Mouse (Mus musculus) testis, postnatal 14 days (tissue): ENCODE results near the gene Tmprss6.

Experiments
- DNase-seq: peaks from one replicate; pipeline ENCODE4 v3.0.0; 2021; ENCODE audit warnings: low spot score

Gene Tmprss6

DNA sequence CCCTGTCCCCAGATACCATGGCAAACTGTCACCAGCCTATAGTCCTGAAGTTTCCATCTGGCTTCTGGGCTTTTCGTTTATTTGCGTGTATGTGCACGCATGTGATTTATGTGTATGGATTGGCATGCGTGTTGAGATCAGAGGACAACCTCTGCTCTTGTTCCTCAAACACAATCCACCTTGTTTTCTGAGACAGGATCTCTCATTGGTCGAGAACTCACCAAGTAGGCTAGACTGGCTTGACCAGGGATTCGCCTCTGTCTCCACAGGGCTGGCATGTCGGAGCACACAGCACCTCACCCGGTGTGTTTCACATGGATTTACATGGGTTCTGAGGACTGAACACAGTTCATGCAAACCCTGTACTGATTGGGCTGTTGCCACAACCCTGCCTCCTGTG is 54.3 kb downstream of the Tmprss6 start:
- no peak for DNase-seq

DNA sequence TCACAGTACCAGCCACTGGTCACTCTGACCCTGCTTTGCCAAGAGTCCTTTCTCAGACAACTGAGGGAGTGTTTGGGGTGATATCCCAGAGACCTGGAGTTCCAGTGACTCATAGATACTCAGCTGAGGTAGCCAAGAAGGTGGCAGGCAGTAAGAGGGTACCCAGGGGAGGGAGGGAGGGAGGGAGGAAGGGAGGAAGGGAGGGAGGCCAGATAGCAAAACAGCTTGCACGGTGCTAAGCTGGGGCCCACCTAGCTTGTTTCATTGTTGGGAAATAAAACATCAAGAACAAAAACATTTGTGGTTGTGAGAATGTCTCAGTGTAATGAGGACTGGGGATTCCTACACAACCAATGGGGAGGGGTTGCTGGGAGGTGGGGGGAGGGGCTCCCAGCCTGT is 54.7 kb downstream of the Tmprss6 start:
- DNase-seq: no peak

DNA sequence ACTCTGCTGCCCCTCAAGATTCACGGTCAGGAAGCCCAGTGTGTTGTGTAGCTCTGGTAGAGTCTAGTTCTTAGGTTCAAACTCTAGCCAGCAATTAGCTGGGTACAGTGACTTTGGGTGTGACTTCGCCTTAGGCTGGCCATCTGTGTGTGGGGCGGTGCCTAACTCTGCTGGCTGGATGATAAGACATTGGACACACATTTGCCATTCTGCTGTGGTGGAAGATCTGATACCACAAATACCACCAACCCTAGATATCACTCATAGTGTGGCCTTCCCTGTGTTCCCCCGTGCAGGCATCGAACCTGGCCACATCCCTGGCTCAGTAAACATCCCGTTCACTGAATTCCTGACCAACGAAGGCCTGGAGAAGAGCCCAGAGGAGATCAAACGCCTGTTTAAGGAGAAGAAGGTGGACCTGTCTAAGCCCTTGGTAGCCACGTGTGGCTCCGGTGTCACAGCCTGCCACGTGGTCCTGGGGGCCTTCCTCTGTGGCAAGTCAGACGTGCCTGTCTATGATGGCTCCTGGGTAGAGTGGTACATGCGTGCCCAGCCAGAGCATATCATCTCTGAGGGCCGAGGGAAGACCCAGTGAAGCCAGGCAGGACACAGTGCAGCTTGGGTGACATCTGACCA is 55.2 kb downstream of the Tmprss6 start:
- DNase-seq: no peak

- no peak for DNase-seq
These were observed 58.8 kb downstream of the Tmprss6 start for GRCm38 (mm10) chr15:78409570-78410052.

GRCm38 (mm10) chr15:78406293-78406934 is 62.0 kb downstream of the Tmprss6 start, which contains the start of gene Mpst:
TSS of gene Mpst (plus strand) at chr15:78406416.
- peak; percentile 82 for DNase-seq

DNA sequence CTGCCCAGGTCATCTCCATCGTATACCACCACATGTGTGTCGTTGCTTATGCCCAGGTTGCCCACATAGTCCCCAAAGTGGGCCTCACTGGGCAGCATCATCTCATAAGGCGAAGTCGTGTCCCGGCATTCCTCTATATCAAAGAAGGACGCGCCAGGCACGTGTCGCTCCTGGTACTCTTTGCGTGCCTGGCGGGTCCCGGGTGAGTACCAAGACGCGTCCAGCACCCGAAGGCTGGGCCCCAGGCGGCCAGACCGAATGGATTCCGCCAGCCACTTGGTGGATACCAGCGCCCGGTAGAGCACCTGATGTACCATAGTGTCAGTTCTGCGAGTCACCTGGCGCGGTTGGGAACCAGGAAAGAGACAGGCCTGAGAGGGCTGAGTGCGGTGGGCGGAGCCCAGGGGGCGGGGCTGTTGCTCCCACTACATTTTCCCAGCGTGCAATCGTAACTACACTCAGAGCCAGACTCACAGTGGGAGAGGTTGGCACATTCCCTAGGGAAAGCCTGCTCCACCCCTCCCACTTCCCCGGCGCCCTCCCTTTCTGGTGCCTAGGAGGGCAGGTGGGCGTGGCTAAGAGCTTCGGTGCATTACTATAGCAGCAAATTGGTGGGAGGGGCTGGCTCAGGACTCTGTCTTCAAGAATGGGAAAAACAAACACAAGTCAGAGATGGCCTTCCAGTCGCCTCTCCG is 62.8 kb downstream of the Tmprss6 start, which contains the start of gene Tst:
Gene Tst, minus strand, starts transcription at position 391 of the 695 bp plus-strand sequence.
- peak; percentile 91 for DNase-seq

- DNase-seq: no peak
These were observed 63.3 kb downstream of the Tmprss6 start for GRCm38 (mm10) chr15:78405098-78405497.

DNA sequence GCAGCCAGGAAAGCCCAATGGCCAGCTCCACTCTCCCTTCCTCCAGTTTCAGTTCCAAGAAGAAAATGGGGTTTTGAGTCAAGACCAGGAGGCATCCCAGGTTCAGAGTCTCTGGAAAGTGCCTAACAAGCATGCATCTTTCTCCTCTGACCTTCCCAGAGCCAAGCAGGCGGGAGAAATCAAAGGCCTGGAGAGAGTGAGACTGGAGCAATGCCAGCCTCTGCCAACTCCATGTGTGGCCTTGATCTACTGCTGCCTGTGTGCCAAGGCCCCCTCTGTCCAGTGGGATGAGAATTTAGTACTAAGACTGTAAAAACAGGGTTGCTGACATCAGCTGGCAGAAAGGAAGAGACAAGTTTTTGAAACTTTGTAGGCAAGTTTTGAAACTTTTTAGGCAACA is 64.5 kb downstream of the Tmprss6 start:
- peak; percentile 82 for DNase-seq

DNA sequence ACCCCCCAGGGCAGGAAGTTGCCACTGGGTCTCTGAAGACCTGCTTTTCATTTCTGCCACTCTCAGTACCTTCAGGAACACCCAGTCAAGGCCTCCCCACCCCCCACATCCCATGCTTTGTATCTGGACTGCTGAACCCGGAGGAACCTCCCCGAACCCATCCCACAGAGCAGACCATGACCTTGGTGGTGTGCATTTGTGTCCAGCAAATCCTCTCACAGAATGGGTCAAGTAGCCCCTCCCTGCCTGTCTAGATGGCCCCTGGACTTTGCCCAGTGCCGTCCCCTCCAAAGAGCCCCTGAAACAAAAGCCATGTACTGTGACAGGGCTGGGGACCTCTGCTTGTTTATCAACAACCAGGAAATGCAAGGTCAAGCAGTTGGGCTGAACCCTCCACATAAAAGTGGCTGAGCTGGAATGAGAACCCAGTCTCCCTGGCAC is 65.1 kb downstream of the Tmprss6 start:
- peak; percentile 81 for DNase-seq

GRCm38 (mm10) chr15:78402423-78402822 is 66.0 kb downstream of the Tmprss6 start:
- DNase-seq: peak; percentile 67

DNA sequence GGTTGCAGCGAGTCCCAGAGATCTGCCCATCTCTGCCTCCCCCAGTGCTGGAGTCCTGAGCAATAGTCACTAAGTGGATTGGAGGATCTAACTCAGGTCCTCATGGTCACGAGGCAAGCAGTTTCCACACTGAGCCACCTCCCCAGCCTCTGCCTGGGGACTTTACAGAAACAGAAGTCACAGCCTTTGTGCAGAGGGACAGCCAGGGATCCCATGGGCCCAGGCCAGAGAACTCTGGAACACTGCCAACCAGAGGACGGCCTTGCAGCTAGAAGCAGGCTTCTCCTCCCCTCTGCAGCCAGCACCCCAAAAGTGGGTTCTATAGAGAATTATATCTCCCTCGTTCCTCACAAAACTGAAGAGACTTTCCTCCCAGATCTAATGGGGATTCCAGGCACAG is 66.5 kb downstream of the Tmprss6 start:
- DNase-seq: peak; percentile 68

DNA sequence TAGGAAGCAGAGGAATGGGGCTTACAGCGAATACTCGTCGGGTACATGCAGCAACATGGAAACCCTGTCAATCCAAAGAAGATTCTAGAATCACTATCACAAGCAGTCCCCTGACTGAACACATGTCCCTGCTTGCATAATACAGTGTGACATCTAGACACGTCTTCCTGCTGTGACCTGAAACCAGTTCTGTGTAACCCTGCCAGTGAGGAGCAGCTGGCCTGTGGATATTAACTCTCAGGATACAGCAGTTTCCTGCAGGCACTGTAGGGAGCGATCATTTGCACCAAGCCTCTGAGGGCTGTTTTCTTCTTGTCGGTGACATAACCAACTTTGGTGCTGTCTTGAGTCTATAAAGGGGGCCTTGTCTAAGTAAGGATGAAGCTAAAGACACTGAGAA is 67.1 kb downstream of the Tmprss6 start:
- DNase-seq: no peak

GRCm38 (mm10) chr15:78395478-78395962 is 72.9 kb downstream of the Tmprss6 start, which contains the start of gene Tex33:
TSS of gene Tex33 (minus strand) at chr15:78395912.
- DNase-seq: no peak

GRCm38 (mm10) chr15:78390855-78391254 is 77.6 kb downstream of the Tmprss6 start:
- no peak for DNase-seq
